Mouse (Mus musculus): ENCODE results near the gene Mesd. TPM values are rescaled to one million over a fixed set of nuclear protein-coding genes. Genes with fewer than 3 reads are reported as not detected.
A peak's percentile ranks its signal among the peaks of the same experiment; 100 is the strongest.

Mesd gene
- 88.1 and 89.2 TPM in 2 replicates for polyA plus RNA-seq (2016; fragmentation: Nextera tagmentation; extraction: Ambion mirVana)

DNA sequence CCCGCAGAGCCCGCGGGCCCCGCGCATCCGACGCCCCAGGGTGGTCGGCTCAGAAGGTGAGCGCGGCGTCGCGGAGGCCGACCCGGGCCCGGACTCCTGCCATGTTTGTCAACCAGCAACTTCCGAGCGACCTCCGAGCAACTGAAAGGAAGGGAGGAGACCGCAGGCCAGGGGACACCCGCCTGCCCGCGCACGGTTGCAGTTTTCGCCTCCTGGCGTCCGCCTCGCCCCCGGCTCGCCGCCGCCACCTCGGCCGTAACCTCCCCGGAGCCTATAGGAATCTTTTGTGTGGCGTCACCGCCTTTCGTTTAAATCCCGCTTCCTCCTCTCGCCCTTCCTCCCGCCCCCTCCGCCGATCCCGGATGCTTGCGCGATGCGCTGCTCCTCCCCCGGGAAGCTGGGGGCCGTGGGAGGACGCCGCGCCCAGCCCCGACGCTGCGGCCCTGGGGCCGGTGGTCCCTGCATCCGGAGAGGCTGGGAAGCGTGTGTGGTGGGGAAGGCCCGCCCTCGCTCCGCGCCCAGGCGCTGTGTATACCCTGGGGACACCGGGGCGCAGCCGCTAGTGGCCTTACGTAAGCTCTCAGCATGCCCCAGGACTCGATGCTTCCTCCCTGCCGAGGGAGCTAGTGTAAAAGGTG is at the start of gene Mesd, which contains the start of gene Tlnrd1:
Gene Mesd (plus strand): TSS at position 446 of the 638 bp plus-strand sequence.
Gene Tlnrd1 (minus strand): TSS at position 285 of the 638 bp plus-strand sequence.
- Histone ChIP-seq H3K27me3 (ENCODE audit: low read depth, poor library complexity, severe bottlenecking) (peaks cover 7% of the 10 kb centered on the region), H3K9me3 (replicated peaks) (peaks cover 7% of the 10 kb centered on the region; the same call in 1 of the 2 replicates), H3K27ac (replicated peaks) (peak within 1 kb of the TSS; percentile 98), H3K4me3 (peak within 1 kb of the TSS; percentile 90), H3K36me3 (peaks cover 17% of the 10 kb centered on the region), H3K4me1 (peaks cover 61% of the 10 kb centered on the region)
- WGBS, result under 1% methylated on average over 69 of the region's 69 CpGs
- DNase-seq (ENCODE audit: low spot score), result peak; percentile 91

DNA sequence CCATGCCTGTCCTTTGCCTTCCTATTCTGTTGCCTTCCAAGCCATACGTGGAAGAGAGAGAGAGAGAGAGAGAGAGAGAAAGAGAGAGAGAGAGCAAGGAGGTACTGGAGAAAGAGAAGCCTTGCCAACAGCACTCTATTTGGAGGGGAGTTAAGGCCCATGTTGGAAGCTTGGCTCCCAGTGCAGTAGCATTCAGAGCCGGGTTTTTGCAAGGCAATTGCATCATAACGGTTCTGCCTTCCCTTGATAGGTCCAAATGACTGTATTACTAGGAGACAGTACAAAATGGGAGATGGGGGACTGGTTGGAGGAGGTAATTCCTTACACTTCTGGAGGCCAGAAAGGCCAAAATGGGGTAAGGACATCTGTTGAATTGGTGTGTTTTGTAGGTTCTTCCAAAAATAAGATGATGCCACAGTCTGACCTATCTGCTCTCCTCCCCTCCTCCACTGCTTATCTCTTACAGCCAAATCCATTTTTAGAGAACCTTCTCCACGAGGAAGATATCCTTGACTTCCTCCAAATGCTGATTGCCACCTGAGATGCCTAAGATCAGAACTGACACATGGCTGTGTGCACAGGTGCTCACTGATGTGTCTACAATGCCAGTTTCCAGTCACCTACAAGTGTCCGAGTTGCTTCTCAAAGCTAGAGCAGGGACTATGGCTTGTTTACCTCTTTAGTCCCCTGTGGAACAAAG is 45.6 kb upstream of the Mesd start:
- H3K36me3 ChIP-seq, result no peaks in the 10 kb centered on the region
- DNase-seq (ENCODE audit: low spot score), result no peak
- H3K9me3 ChIP-seq (replicated peaks), result no peaks in the 10 kb centered on the region
- no peaks in the 10 kb centered on the region for H3K27me3 ChIP-seq (ENCODE audit: low read depth, poor library complexity, severe bottlenecking)
- H3K4me3 ChIP-seq, result no peak overlapping the region
- H3K27ac ChIP-seq (replicated peaks), result no peak overlapping the region
- WGBS, result 78% methylated on average over 5 of the region's 5 CpGs
- H3K4me1 ChIP-seq, result peaks cover 14% of the 10 kb centered on the region

DNA sequence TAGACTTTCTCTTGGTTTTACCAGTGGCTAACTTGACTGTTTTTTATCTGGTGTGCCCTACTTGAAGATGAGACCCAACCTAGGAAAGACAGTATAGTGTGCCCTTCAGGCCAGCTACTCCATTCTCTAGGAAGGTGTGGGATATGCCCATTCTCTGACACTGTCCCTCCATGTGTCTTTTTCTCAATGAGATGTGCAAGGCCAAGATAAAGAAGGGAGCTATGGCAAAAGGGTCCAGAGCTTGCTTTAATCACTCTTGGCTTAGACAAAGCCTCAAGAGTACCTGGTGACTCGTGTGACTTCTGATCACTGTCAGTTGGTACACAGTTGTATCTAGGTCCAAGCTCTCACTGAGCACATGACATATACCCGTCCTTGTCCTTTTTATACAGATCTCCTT is 44.2 kb upstream of the Mesd start:
- peaks cover 14% of the 10 kb centered on the region for H3K4me1 ChIP-seq
- no peak for DNase-seq (ENCODE audit: low spot score)
- H3K27me3 ChIP-seq (ENCODE audit: low read depth, poor library complexity, severe bottlenecking), result no peaks in the 10 kb centered on the region
- H3K4me3 ChIP-seq, result no peak overlapping the region
- no peaks in the 10 kb centered on the region for H3K36me3 ChIP-seq
- H3K9me3 ChIP-seq (replicated peaks), result no peaks in the 10 kb centered on the region
- WGBS, result 86% methylated on average over 2 of the region's 2 CpGs
- H3K27ac ChIP-seq (replicated peaks), result no peak overlapping the region

DNA sequence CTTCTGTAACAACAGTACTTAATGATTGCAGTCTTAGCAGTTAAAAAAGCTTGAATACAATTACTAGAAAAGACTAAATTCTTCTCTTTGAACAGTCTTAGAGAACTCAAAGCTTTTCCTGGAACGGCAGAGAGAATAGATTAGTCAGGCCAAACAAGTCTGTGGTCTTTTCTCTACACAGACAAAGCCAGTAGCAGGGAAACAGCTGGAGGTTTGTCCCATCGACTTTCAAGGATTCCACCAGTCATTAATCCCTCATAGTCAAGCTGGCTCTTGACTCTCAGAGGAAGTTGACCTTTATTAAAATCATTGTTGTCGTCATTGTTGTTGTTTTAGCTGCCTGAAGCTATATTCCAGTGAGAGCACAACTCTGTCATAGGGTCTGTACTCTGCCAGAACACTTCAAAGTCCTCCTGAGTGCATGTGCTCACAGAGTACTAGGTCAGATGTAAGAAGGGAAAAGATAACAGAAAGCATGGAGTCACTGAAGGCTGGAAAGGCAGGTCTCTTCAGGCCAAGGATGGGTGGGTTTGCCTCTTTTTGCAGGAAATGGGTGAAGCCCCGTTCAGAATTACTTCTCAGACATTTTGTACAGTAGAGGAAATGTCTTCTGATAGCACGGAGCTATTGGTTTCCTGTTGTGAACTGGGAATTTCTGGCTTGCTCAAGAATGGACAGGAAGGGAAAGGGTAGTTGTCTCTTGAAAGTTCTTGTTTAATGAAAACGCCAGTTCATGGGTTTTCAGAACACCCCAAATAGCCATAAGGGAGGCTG is 41.6 kb upstream of the Mesd start:
- no peaks in the 10 kb centered on the region for H3K9me3 ChIP-seq (replicated peaks)
- no peaks in the 10 kb centered on the region for H3K27me3 ChIP-seq (ENCODE audit: low read depth, poor library complexity, severe bottlenecking)
- 55% methylated on average over 6 of the region's 6 CpGs for WGBS
- peak overlapping the region; percentile 30; the same call in 1 of the 2 replicates for H3K27ac ChIP-seq (replicated peaks)
- H3K4me3 ChIP-seq, result no peak overlapping the region
- DNase-seq (ENCODE audit: low spot score), result no peak
- peaks cover 19% of the 10 kb centered on the region for H3K4me1 ChIP-seq
- H3K36me3 ChIP-seq, result no peaks in the 10 kb centered on the region

DNA sequence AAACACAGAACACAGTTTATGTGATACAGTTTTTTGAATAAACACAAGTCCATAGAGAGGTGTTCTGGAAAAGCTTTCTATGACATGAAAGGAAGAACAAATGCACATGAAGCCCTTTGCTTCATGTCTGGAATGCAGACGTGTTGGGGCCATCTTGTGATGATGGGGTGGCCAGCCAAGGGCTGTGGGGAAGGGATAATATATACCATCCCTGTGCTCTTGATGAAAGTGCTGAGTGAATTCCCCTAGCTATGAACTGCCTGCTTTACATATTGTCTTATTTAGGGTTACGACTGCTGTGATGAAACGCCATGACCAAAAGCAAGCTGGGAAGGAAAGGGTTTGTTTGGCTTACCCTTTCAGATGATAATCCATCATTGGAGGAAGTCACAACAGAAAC is 39.5 kb upstream of the Mesd start:
- H3K4me3 ChIP-seq, result no peak overlapping the region
- H3K36me3 ChIP-seq, result no peaks in the 10 kb centered on the region
- H3K27ac ChIP-seq (replicated peaks), result no peak overlapping the region
- H3K27me3 ChIP-seq (ENCODE audit: low read depth, poor library complexity, severe bottlenecking), result no peaks in the 10 kb centered on the region
- peaks cover 19% of the 10 kb centered on the region for H3K4me1 ChIP-seq
- no peaks in the 10 kb centered on the region for H3K9me3 ChIP-seq (replicated peaks)
- no peak for DNase-seq (ENCODE audit: low spot score)
- 92% methylated on average over 3 of the region's 3 CpGs for WGBS

DNA sequence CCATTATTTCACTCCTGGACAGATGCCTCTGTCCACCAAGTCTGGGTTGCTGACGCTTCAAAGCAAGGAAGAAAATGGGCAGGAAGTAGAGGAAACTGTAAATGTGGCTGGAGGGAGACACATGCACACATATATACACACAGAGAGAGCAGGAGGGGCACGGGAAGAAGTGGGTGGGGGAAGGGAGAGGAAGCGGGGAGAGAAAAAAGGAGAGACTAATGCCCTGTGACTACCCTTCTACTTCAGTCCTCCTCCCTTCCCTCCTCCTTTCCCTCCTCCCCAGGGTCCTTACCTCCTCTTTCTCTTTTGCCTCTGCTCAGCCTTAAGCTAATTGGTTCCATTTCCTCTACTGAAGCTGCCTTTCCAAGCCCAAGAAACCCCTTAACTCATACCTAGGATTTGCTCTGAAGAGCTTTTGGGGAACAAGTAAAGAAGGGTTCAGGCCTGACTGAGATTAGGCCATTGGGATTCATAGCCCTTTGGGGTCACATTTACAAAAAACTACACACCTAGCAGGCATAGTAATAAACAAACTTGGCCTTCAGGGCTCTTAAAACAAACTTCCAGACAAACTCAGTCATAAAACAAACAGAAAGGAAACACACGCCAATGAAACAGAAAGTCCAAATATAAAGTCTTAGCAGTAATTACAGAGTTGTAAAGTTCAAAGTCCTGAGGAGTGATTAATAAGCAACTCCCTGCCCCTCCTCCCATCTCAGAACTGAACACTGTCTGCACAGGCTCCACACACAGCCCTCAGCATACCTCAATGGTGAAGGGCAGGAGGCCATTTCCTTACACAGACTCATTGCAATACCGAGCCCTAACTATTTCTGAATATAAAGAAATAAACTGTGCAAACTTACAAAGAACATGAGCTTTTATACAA is 36.8 kb upstream of the Mesd start:
- H3K27ac ChIP-seq (replicated peaks), result no peak overlapping the region
- no peak overlapping the region for H3K4me3 ChIP-seq
- no peaks in the 10 kb centered on the region for H3K27me3 ChIP-seq (ENCODE audit: low read depth, poor library complexity, severe bottlenecking)
- peaks cover 21% of the 10 kb centered on the region for H3K4me1 ChIP-seq
- no peak for DNase-seq (ENCODE audit: low spot score)
- no peaks in the 10 kb centered on the region for H3K36me3 ChIP-seq
- 57% methylated on average over 5 of the region's 5 CpGs for WGBS
- no peaks in the 10 kb centered on the region for H3K9me3 ChIP-seq (replicated peaks)

DNA sequence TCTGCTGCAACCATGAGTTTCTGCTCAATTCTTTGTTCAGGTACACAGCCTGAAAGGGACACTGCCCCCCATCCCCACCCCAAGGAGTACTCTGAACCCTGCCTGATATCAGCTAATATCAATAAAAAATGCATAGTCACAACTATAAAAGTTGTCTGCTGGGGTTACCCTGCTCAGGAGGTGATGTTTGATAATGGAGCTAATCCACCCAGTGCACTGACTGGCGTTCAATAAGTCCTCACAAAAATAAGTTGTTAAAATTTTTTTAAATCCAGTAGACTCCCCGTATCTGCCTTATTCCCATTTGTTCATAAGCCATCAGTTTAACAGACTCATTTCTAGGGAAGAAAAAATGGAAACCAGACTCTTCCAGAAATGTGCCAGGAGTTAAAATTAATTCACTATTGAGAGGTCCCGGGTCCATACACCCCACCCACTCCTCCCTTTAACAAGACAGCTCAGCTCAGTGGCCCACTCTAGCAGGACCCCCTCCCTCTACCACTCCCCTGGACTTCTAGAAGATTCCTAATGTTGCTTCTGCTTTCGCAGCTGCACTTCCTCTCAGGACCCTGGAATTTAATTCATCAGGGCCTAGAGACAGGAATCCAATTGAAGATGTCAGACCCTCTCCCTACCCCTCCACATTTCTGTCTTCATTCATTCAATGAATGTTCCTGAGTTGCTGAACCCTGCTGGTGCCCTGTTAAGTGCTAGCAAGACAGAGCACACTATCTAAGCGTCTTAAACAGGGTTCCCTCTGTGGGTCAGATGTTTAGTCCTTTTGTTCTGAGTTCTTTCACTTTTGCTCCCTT is 32.5 kb upstream of the Mesd start:
- no peak for DNase-seq (ENCODE audit: low spot score)
- no peaks in the 10 kb centered on the region for H3K36me3 ChIP-seq
- WGBS, result 56% methylated on average over 5 of the region's 5 CpGs

DNA sequence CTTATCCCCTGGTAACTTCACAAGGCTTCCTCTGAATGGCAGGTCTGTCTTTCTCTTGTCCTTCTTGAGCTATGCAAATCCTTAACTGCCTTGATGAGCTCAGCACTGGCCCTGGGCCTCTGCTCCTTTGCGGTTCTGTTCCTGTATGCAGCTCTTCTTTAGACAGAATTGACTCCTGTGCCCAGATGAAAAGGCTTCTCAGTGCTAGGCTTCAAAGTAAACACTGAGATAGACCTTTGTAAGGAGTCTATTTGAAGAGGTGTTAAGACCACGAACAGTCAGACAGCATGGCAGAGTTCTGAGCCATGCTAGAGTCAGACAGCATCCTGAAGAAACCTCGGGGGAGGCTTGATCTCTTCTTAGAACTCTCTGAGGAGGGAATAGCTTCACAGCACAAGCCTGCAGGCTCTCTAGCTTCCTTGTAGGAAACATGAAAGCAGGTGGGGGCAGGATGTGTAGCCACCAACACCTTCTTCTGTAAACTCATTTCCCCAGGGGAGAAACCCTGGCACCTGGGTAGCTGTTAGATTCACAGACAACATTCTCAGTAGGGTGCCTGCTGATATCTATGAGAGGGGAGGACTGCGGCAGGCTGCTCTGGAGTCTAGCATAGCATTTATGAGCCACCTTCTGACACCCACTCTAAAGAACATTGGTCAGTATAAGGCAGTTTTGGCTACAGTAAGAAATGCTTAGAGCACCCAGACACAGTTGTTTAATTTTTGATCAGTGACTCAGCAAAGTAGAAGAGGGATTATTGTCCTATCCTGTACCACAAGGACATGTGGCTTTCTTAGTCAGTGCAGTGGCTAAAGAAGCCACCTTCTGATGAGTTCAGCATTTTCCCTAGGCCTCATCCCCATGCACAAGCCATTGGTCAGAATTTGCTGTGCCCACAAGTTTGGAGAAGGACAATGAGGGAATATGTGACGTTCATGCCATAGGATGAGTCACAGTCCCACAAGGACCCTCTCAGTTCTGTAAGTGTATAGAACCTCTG is 31.6 kb upstream of the Mesd start:
- H3K4me3 ChIP-seq, result no peak overlapping the region
- no peaks in the 10 kb centered on the region for H3K36me3 ChIP-seq
- 42% methylated on average over 5 of the region's 5 CpGs for WGBS
- no peaks in the 10 kb centered on the region for H3K9me3 ChIP-seq (replicated peaks)
- peaks cover 4% of the 10 kb centered on the region for H3K27me3 ChIP-seq (ENCODE audit: low read depth, poor library complexity, severe bottlenecking)
- H3K27ac ChIP-seq (replicated peaks), result peak overlapping the region; percentile 38; the same call in 1 of the 2 replicates
- DNase-seq (ENCODE audit: low spot score), result no peak
- H3K4me1 ChIP-seq, result peaks cover 15% of the 10 kb centered on the region

More for the DNA sequence above, 32.5 kb upstream of the Mesd start:
- Histone ChIP-seq H3K27me3 (ENCODE audit: low read depth, poor library complexity, severe bottlenecking) (peaks cover 4% of the 10 kb centered on the region), H3K4me3 (no peak overlapping the region), H3K9me3 (replicated peaks) (no peaks in the 10 kb centered on the region), H3K27ac (replicated peaks) (peak overlapping the region; percentile 38; the same call in 1 of the 2 replicates), H3K4me1 (peaks cover 21% of the 10 kb centered on the region)

DNA sequence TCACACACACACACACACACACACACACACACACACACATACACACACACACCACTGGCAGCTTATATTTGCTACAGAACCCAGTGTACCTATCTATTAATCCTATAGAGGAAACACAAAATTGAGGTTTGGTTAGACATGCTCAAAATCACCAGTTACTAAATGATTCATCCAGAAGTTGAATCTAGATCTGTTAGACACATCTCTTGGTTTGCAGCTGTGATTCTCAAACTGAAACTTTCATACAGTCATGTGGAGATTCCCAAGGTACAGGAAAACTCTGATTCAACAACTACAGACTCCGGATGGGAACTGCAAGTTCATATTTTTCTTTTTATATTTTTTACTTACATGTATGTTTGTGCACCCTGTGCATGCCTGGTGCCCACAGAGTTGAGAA is 29.1 kb upstream of the Mesd start:
- Histone ChIP-seq H3K27ac (replicated peaks) (no peak overlapping the region), H3K27me3 (ENCODE audit: low read depth, poor library complexity, severe bottlenecking) (peaks cover 4% of the 10 kb centered on the region), H3K36me3 (no peaks in the 10 kb centered on the region), H3K9me3 (replicated peaks) (no peaks in the 10 kb centered on the region), H3K4me1 (peaks cover 15% of the 10 kb centered on the region), H3K4me3 (no peak overlapping the region)
- no peak for DNase-seq (ENCODE audit: low spot score)
- 91% methylated on average over 1 of the region's 1 CpGs for WGBS

DNA sequence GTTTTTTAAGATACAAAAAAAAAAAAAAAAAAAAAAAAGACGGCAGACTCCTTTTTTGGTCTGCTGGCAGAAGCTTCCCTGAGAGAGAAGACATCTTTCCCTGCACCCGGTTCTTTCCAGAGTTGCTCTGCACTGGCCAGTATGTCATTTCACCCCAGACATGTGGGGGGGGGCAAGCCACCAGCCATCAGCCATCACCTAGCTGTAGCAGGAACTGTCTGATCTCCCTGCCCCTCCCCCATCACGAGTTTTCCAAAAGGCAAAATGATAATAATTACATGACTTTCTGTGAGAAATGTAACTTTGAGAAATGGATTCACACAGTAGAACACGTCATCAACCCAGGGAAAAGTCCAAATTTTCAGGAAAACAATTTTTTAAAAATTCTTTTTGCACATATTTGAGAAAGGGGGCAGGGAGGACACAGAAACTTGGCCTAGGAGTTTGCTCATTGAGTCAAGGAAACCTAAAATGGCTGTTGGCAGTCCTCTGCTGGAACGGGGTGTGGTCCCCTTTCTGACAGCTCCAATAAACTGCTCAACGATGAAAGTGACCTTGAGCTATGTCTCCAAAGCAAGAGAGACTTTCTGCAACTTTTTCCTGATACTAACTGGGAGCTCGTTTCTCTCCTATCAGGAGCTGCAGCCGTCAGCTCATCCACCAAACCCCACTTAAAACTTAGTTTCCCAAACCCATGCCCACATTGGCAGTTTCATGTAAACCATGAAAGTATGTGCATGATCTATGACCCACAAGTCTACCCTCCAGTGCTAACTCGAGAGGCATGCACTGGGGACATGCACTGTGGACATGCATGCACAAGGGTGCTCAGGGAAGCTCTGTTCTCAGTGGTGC is 27.7 kb upstream of the Mesd start:
- H3K9me3 ChIP-seq (replicated peaks), result no peaks in the 10 kb centered on the region
- peaks cover 13% of the 10 kb centered on the region for H3K4me1 ChIP-seq
- 85% methylated on average over 9 of the region's 9 CpGs for WGBS
- H3K27me3 ChIP-seq (ENCODE audit: low read depth, poor library complexity, severe bottlenecking), result peaks cover 4% of the 10 kb centered on the region
- no peaks in the 10 kb centered on the region for H3K36me3 ChIP-seq
- DNase-seq (ENCODE audit: low spot score), result no peak
- no peak overlapping the region for H3K27ac ChIP-seq (replicated peaks)
- no peak overlapping the region for H3K4me3 ChIP-seq

Measured in midbrain, embryonic 10.5 days (tissue).